Mouse (Mus musculus): ENCODE measurements at regions not wholly inside any gene's neighbourhood (a gene's known extent, or its start where the extent isn't known, plus 50 kb on each side); places are given as distances from the start of the nearest gene placed in this dataset.
"Not testable (repeated sequence)": the region's sequence is repeated elsewhere in the genome, so short reads cannot be mapped to it uniquely, and the experiment has no call there.

DNA sequence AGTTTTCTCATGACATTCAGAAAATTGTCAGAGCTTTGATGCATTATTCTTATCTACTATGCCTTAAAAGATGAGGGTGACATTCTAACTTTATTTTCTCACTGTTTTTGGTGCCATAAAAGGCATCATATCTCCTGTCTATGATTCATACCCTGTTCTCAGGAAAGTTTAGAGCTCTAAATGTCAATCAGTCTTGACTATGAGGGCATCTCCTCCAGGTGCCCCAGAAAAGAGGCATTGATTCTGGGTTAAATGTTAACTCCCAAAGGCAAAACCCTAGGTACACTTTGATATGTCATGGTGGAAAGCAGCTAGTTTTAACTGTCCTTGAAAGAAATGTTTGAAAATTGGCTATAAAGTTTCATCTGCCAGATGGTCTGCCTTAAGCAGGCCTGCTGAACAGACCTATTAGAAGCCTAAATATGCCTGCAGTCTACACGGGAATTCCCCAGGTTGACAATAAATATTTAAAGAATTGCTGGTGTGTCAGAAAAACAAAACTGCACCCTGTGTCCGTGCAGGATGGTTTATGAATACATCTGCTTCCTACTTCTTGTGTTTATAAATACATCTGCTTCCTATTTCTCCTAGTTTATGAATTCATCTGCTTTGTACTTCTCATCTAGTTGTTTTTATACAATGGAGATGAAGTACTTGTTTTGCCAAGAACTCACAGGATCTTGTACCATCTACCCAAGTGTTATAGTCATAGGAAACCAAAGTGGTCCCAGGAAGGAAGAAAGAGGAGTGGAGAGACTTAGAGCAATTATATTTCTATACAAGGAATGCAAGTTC lies 172.3 kb downstream of the Snca start:
- DNase-seq = no peak

DNA sequence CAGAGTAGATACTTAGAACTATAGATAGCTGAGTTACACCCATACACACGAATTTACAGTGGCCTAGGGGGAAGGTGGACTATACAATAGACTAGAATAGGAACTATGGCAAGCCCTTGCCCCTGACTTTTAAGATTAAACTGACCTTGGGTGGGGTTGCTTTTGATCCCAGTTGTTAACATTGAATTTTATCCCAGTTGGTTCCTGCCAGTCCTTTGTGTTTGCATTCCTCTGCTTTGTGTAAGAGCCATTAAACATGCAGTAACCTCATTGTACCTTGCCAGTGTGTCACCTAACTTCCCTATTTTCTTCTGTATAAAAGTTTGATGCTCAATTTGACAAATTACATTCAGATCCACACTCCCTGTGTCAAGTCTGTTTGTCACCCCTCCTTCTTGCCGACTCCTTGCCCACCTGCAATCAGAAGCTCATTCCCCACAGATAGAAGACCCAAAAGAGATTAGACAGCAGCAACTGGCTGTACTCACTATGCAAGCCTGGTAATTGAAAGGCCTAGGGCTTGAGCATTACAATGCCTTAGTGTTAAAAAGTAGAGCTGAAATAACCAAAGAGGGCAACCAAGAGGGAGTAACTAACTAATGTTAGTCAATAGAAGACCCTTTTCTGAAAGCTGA lies 182.6 kb downstream of the Snca start:
- not testable (repeated sequence) for DNase-seq

DNA sequence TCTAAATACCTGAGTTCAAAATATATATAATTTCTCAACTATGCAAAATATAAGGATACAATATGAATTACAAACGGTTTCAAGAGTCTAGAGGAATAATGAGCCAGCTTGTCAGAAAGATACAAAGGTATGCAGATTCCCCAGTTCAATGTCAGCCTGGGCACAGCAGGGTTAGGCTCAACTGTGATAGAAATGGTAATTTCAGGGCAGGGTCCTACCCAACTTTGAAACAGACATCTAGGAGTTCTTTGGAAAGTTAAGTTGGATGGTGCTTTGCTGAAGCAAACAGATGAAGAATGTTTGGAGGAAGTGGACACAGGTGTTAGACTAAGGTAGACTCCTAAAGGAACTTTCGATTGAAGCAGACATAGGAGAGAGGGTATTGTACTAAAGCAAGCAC lies 187.4 kb downstream of the Snca start:
- no peak for DNase-seq

DNA sequence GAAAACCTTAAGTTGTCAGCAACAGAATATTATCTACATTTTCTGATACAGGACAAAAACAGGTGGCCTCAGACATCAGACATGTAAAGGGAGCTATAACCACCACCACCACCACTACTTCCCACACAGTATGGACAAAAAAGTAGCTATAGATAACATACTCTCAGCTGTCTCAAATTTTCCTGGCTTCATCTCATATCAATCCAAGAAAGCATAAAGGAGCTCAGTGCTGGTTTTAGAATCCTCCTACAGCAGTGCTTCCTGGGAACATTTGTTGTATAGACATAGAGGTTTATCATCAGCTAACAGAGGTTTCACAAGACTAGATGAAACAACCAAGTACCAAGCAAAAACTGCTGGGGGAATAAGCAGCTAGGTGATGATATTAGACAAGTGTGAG lies 213.3 kb downstream of the Snca start:
- DNase-seq = no peak

DNA sequence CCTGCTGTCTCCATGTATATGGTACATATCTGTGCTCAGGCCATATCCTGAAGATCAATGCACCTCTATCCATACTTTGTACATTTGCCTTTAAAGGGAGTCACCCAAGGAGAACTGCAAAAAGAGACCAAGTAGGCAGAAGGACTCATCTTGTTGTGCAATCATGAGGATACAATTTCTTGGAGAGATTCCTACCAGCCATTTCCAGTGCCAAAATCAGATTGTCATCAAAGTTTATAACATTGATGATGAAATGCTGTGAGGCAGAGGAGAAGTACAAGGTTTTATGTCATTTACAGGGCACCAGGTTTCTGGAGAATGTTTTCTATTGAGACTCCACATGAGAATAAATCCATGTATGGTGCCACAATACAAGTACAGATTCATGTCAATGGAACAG lies 229.5 kb downstream of the Snca start:
- DNase-seq = no peak

DNA sequence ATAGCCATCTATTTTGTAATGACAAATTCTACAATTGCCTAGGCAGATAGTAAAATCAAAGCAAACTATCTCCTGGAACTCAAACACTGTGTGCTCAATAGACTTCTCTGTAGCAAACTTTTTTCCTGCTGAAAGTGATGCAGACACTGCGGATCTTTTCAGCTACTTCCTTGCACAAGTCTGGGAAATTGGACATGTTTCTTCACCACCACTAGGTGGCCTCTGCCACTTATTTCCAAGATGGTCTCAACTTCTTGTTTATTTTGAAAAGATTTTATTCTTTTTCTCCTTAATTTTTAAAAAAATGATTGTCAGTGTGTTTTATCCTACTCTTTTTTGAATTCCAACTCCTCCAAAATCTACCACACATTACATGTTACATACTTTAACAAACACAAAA lies 265.4 kb downstream of the Snca start:
- DNase-seq = no peak

DNA sequence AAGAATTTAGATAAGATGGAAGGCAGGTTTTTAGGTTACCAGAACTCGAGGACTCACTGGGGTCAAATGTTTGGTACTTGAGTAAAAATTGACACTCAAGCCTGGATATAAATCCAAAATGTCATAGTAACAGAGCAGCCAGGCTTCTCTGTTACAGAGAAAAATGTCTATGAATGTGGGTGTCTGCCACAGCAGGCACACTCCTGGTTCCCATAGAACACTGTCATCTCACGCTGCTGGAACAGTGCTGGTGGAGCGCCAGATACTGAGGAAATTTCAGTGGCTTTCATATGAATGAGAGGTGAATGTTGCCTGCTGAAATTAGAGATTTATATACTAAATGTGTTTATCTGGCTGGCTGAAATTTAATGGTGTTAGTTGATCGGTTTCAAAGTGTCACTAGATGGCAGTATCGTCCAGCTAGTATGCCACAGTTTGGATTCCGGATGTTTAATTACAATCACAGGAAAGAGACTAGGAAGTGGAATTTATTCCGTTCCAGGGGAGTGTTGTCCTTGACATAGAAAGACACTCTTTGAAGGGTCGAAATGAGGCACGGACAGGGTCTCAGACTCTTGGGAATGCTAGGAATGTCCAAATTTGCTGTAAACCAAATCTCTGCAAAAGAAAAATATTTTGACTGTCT lies 273.9 kb downstream of the Snca start:
- DNase-seq = peak in 1 of 2 experiments; percentile 8
